Mouse (Mus musculus): ENCODE data around the gene Grsf1.

The Grsf1 gene

GRCm38 (mm10) chr5:88687996-88688406 lies 12.0 kb upstream of the Grsf1 start:
- no peak for DNase-seq

GRCm38 (mm10) chr5:88685745-88686299 lies 9.9 kb upstream of the Grsf1 start:
- no peak for DNase-seq

GRCm38 (mm10) chr5:88685306-88685705 lies 9.3 kb upstream of the Grsf1 start:
- no peak for DNase-seq

GRCm38 (mm10) chr5:88684226-88684625 lies 8.3 kb upstream of the Grsf1 start:
- no peak for DNase-seq

- no peak for DNase-seq
Measured at GRCm38 (mm10) chr5:88683706-88684105, 7.7 kb upstream of the Grsf1 start.

- no peak for DNase-seq
Measured at GRCm38 (mm10) chr5:88680567-88680966, 4.6 kb upstream of the Grsf1 start.

- DNase-seq, result no peak
Measured at GRCm38 (mm10) chr5:88679341-88679740, 3.4 kb upstream of the Grsf1 start.

- no peak for DNase-seq
Measured at GRCm38 (mm10) chr5:88678929-88679328, 3.0 kb upstream of the Grsf1 start.

- DNase-seq, result peak; percentile 63 to 74
Measured at GRCm38 (mm10) chr5:88674703-88675442, 1.1 kb downstream of the Grsf1 start.

GRCm38 (mm10) chr5:88663875-88664274 lies 12.1 kb downstream of the Grsf1 start:
- no peak for DNase-seq

- no peak for DNase-seq
Measured at GRCm38 (mm10) chr5:88663151-88663550, 12.8 kb downstream of the Grsf1 start.

- DNase-seq, result no peak
Measured at GRCm38 (mm10) chr5:88657868-88658267, 18.1 kb downstream of the Grsf1 start.

GRCm38 (mm10) chr5:88652589-88652988 lies 23.4 kb downstream of the Grsf1 start:
- DNase-seq, result no peak

GRCm38 (mm10) chr5:88649250-88650173 lies 26.5 kb downstream of the Grsf1 start:
- DNase-seq, result no peak

- peak; percentile 65 to 79 for DNase-seq
Measured at GRCm38 (mm10) chr5:88645405-88645804, 30.6 kb downstream of the Grsf1 start.

- DNase-seq, result peak; percentile 21 to 50
Measured at GRCm38 (mm10) chr5:88644901-88645300, 31.1 kb downstream of the Grsf1 start.

GRCm38 (mm10) chr5:88643491-88643890 lies 32.5 kb downstream of the Grsf1 start:
- peak; percentile 16 to 57 for DNase-seq

- DNase-seq, result peak; percentile 41 to 58
Measured at GRCm38 (mm10) chr5:88642786-88643185, 33.2 kb downstream of the Grsf1 start.

GRCm38 (mm10) chr5:88634076-88634475 lies 41.9 kb downstream of the Grsf1 start:
- no peak for DNase-seq

GRCm38 (mm10) chr5:88632463-88632862 lies 43.5 kb downstream of the Grsf1 start:
- peak; percentile 88 for DNase-seq

- DNase-seq, result no peak
Measured at GRCm38 (mm10) chr5:88631545-88631944, 44.4 kb downstream of the Grsf1 start.

GRCm38 (mm10) chr5:88630883-88631282 lies 45.1 kb downstream of the Grsf1 start:
- DNase-seq, result peak; percentile 63 to 79

GRCm38 (mm10) chr5:88629987-88630386 lies 46.0 kb downstream of the Grsf1 start:
- no peak for DNase-seq

All from kidney, postnatal 36 days (tissue).